Mouse (Mus musculus) neural tube, embryonic 14.5 days (tissue): ENCODE results near the gene Agbl1. TPM values are rescaled to one million over a fixed set of nuclear protein-coding genes. Genes with fewer than 3 reads are reported as not detected.

Source experiments
- ATAC-seq: fragments of 200-750 bp; cut with Nextera tagmentation; 2 replicates; pipeline ENCODE4 v1.8.0; 2017; ENCODE audit warnings: low read depth, mild to moderate bottlenecking, moderate TSS enrichment, moderate library complexity
- H3K27ac ChIP-seq: fragments of 300-500 bp; sonication (generic); 2 replicates; pipeline ENCODE4 v1.5.1; 2014; ENCODE audit warnings: low read depth, mild to moderate bottlenecking, control low read depth, low read length, moderate library complexity, mixed read lengths
- H3K27me3 ChIP-seq: fragments of 300-500 bp; sonication (generic); 2 replicates; pipeline ENCODE4 v1.6.1; 2014; ENCODE audit warnings: low read length; ENCODE audit not compliant: control insufficient read depth, insufficient read depth
- H3K36me3 ChIP-seq: fragments of 300-500 bp; sonication (generic); 2 replicates; pipeline ENCODE4 v1.6.1; 2014; ENCODE audit warnings: low read length, mixed read lengths; ENCODE audit not compliant: control insufficient read depth, insufficient read depth
- H3K4me1 ChIP-seq: fragments of 300-500 bp; sonication (generic); 2 replicates; pipeline ENCODE4 v1.6.1; 2014; ENCODE audit warnings: low read length; ENCODE audit not compliant: control insufficient read depth, insufficient read depth
- H3K4me2 ChIP-seq: fragments of 300-500 bp; sonication (generic); 2 replicates; pipeline ENCODE4 v1.6.1; 2014; ENCODE audit warnings: mild to moderate bottlenecking, low read depth, low read length, control low read depth
- H3K4me3 ChIP-seq: fragments of 300-500 bp; sonication (generic); 2 replicates; pipeline ENCODE4 v1.5.1; 2014; ENCODE audit warnings: low read depth, low read length, control low read depth, mixed read lengths
- H3K9ac ChIP-seq: fragments of 300-500 bp; sonication (generic); replicated peaks from 2 replicates; pipeline ENCODE4 v1.6.1; 2014; ENCODE audit warnings: low read depth, mild to moderate bottlenecking, control low read depth, low read length, mixed read lengths
- H3K9me3 ChIP-seq: fragments of 300-500 bp; sonication (generic); 2 replicates; pipeline ENCODE4 v1.6.1; 2016; ENCODE audit warnings: low read length; ENCODE audit not compliant: control insufficient read depth
- WGBS: fragments of 180-500 bp; shearing (Covaris S2); extraction: QIAGEN DNeasy Blood & Tissue Kit; methylation state at CpG from one replicate; pipeline ENCODE4 v1.1.7; 2014; 5-methylcytosine and 5-hydroxymethylcytosine counted together
- polyA plus RNA-seq: library from polyadenylated mRNA; unstranded; fragments of >200 nt; fragmentation: Nextera tagmentation; extraction: Ambion mirVana; gene quantifications from 2 replicates; pipeline ENCODE4 v1.2.1, GENCODE M21; 2014

Gene Agbl1
- polyA plus RNA-seq, 1 experiment from 2014 or later = 0.29 TPM

DNA sequence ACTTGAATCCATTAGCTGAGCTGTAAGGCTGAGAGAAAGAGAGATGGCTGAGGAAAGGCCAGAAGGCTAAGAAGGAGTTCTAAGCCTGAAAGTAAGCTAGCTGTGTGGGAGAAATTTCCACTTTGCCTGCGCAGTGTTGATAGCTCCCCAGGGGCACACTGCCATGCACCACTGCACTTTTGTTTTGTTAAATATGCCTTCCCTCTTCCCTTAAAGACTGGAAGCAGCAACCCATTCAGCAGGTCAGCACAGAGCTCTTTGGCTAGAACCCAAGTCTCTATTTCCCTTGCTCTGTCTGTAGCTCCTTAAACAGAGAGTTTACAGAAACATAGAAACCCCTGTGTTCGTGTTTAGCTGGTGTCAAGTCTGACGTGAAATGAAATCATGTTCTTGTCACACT, 922.7 kb downstream of the Agbl1 start:
- Histone ChIP-seq H3K27me3 (no peaks in the 10 kb centered on the region), H3K9me3 (no peaks in the 10 kb centered on the region), H3K4me3 (no peak overlapping the region), H3K4me1 (peaks cover 8% of the 10 kb centered on the region; the same call in 1 of the 2 replicates), H3K4me2 (no peak overlapping the region), H3K9ac (no peak overlapping the region), H3K27ac (no peak overlapping the region), H3K36me3 (no peaks in the 10 kb centered on the region)
- WGBS = 21% methylated on average over 3 of the region's 3 CpGs
- no peak for ATAC-seq

DNA sequence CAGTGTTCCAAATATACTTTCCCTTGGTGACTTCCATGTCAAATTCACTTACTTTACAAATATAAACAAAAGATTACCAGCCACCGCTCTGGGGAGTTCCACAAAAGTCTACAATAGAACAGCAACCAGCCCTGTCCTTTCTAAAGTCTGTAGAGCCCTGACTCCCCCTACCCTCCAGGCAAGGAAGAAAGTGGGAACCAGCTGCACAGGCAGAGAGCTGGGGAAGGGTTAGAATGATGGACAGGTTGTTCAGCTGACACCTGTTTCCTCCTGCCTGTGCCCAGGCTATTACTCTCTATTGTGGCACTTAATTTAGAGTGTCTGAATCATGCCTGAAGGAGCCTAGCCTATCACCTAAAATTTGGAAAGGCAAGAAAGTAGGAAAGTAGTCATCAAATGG, 923.2 kb downstream of the Agbl1 start:
- H3K9me3 ChIP-seq = no peaks in the 10 kb centered on the region
- H3K27ac ChIP-seq = no peak overlapping the region
- H3K9ac ChIP-seq = no peak overlapping the region
- WGBS = 58% methylated on average over 1 of the region's 1 CpGs
- H3K36me3 ChIP-seq = no peaks in the 10 kb centered on the region
- H3K4me2 ChIP-seq = no peak overlapping the region
- H3K27me3 ChIP-seq = no peaks in the 10 kb centered on the region
- H3K4me3 ChIP-seq = no peak overlapping the region
- H3K4me1 ChIP-seq = peaks cover 8% of the 10 kb centered on the region; the same call in 1 of the 2 replicates
- no peak for ATAC-seq

DNA sequence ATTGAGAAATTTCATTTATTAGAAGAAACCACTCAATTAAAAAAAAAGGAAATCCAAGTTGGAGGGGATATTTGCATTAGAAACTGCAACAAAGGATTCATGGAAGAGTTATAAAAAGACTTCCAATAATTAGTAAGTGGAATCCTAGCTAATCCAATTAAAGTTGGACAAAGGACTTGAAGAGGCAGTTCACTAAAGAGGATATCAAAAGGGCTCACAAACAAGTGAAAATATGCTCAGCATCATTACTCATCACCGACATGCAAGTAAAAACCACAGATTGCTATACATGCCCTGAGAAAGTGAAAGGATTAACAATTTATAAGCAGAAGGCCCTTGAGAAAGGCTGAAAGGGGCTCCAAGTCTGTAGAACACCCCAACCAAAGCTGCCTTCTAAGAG, 935.2 kb downstream of the Agbl1 start:
- Histone ChIP-seq H3K27ac (no peak overlapping the region), H3K36me3 (no peaks in the 10 kb centered on the region), H3K9ac (no peak overlapping the region), H3K27me3 (no peaks in the 10 kb centered on the region), H3K9me3 (no peaks in the 10 kb centered on the region), H3K4me2 (no peak overlapping the region), H3K4me1 (no peaks in the 10 kb centered on the region), H3K4me3 (no peak overlapping the region)
- WGBS = 93% methylated on average over 1 of the region's 1 CpGs
- ATAC-seq = no peak
